Mouse (Mus musculus) heart, postnatal 0 days (tissue): ENCODE measurements around the gene Zfp652. TPM values are rescaled to one million over a fixed set of nuclear protein-coding genes. Genes with fewer than 3 reads are reported as not detected.

Experiments used
- ATAC-seq: fragments of 200-750 bp; cut with Nextera tagmentation; 2 replicates; pipeline ENCODE4 v1.8.0; 2017; ENCODE audit warnings: low read depth, moderate number of reproducible peaks, moderate library complexity; ENCODE audit not compliant: insufficient read depth
- DNase-seq: peaks from one replicate; pipeline ENCODE4 v3.0.0-alpha.2; 2016; ENCODE audit warnings: low spot score
- H3K27ac ChIP-seq: fragments of 300-500 bp; sonication (generic); 2 replicates; pipeline ENCODE4 v1.5.1; 2014; ENCODE audit warnings: low read depth, mild to moderate bottlenecking
- H3K27me3 ChIP-seq: fragments of 300-500 bp; sonication (generic); 2 replicates; pipeline ENCODE4 v1.6.1; 2014; ENCODE audit warnings: low read length, mixed read lengths; ENCODE audit not compliant: control insufficient read depth, insufficient read depth
- H3K36me3 ChIP-seq: fragments of 300-500 bp; sonication (generic); replicated peaks from 2 replicates; pipeline ENCODE4 v1.6.1; 2014; ENCODE audit warnings: low read length, mixed read lengths; ENCODE audit not compliant: control insufficient read depth, insufficient read depth
- H3K4me1 ChIP-seq: fragments of 300-500 bp; sonication (generic); 2 replicates; pipeline ENCODE4 v1.6.1; 2014; ENCODE audit warnings: antibody characterized with exemption; ENCODE audit not compliant: control insufficient read depth, insufficient read depth
- H3K4me2 ChIP-seq: fragments of 300-500 bp; sonication (generic); 2 replicates; pipeline ENCODE4 v1.6.1; 2014; ENCODE audit warnings: low read depth, mild to moderate bottlenecking, low read length, moderate library complexity
- H3K4me3 ChIP-seq: fragments of 300-500 bp; sonication (generic); 2 replicates; pipeline ENCODE4 v1.5.1; 2014; ENCODE audit warnings: low read depth, low read length
- H3K9ac ChIP-seq: fragments of 300-500 bp; sonication (generic); replicated peaks from 2 replicates; pipeline ENCODE4 v1.6.1; 2014; ENCODE audit warnings: low read depth, low read length, mixed read lengths
- H3K9me3 ChIP-seq: fragments of 300-500 bp; sonication (generic); replicated peaks from 2 replicates; pipeline ENCODE4 v1.6.1; 2016; ENCODE audit warnings: low read length; ENCODE audit not compliant: control insufficient read depth
- CTCF ChIP-seq: IDR thresholded peaks from 2 replicates; pipeline ENCODE4 v1.5.1; 2016; ENCODE audit warnings: antibody characterized with exemption, control low read depth, low read depth
- EP300 ChIP-seq: IDR thresholded peaks from 2 replicates; pipeline ENCODE4 v1.6.1; 2016; ENCODE audit warnings: antibody characterized with exemption, low read depth
- WGBS: fragments of 180-500 bp; shearing (Covaris S2); extraction: QIAGEN DNeasy Blood & Tissue Kit; methylation state at CpG from one replicate; pipeline ENCODE4 v1.1.7; 2014; 5-methylcytosine and 5-hydroxymethylcytosine counted together
- polyA plus RNA-seq: library from polyadenylated mRNA; unstranded; fragments of >200 nt; fragmentation: Nextera tagmentation; extraction: Ambion mirVana; gene quantifications from 2 replicates; pipeline ENCODE4 v1.2.1, GENCODE M21; 2015
- total RNA-seq: library from RNA; depleted of rRNA; stranded (reverse); fragments of >200 nt; gene quantifications from 2 replicates; pipeline ENCODE4 v1.2.3, GENCODE M21; 2014; ENCODE audit warnings: low replicate concordance

Zfp652 gene
- total and polyA plus RNA-seq, 2 experiments from 2014 or later, result 9.9 to 13.6 TPM

DNA sequence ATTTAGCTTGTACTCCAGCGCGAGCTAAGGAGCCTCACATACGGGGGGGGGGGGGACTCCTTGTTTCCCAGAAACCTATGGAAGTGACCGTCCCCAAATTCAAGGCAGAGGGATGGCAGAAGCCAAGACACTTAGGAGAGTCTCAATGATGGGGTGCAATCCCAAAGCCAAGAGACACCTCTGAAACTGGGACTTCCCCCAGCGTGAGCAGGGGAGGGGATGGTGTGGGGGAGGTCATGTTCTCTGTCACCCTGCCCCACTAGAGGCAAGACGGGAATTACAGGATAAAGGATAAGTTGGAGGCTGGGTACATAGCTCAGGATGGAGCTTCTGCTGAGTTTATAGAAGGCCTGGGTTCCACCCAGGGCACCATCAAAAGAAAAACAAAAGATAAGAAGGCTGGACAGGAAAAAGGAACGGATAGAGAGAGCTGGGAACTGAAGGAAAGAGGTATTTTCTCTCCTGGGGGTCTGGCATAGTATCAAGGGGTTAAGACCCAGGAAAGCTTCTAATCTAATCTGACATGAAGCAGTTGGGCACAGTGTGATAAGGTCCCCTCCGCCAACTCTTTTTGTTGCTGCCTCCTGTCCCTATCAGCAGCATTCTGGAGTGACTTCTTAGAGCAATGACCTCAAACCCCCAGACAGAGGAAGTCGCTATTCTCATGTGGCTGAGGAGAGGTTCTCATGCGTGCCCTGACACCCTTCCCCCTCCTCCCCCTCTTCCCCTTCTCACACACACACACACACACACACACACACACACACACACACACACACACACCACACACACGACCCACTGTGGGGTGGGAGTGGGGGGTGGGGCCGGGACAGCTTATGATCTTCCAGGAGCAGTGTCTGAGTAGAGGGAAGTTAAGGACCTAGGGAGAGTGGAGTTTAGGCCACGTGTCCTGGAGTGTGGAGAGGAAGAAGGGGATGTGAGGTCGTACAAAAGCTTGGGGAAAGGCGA lies 122.6 kb downstream of the Zfp652 start:
- H3K27me3 ChIP-seq, result peaks cover 31% of the 10 kb centered on the region
- DNase-seq (peak; percentile 36), ATAC-seq (peak; percentile 30; the same call in 1 of the 2 replicates)
- H3K4me1 ChIP-seq, result peaks cover 44% of the 10 kb centered on the region
- peak overlapping the region; percentile 39; the same call in 1 of the 2 replicates for H3K4me2 ChIP-seq
- peaks cover 21% of the 10 kb centered on the region for H3K36me3 ChIP-seq
- 16% methylated on average over 15 of the region's 15 CpGs for WGBS
- no peaks in the 10 kb centered on the region for H3K9me3 ChIP-seq
- TF ChIP-seq EP300, result no peak
- H3K9ac ChIP-seq, result no peak overlapping the region
- H3K4me3 ChIP-seq, result no peak overlapping the region
- H3K27ac ChIP-seq, result peak overlapping the region; percentile 69

DNA sequence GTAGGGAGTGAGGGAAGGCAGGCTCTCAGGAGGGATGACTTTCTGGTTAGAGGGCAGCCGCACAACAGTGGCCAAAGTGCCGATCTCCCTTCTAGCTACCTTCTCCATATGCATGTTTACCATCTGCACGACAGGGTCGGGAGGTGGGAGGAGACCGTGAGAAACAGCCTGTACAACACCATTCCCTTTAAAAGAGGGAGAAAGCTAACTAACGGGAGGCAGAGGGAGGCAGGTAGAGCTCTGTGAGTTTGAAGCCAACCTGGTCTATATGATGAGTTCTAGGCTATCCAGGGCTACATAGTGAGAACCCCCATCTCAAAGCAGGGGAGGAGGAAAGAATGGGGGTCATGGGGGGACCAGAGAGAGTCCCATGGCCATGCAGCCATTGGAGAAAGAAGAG lies 123.4 kb downstream of the Zfp652 start:
- DNase-seq (no peak), ATAC-seq (no peak)
- no peaks in the 10 kb centered on the region for H3K9me3 ChIP-seq
- peaks cover 20% of the 10 kb centered on the region for H3K36me3 ChIP-seq
- peak overlapping the region; percentile 39; the same call in 1 of the 2 replicates for H3K4me2 ChIP-seq
- peaks cover 23% of the 10 kb centered on the region for H3K27me3 ChIP-seq
- no peak overlapping the region for H3K9ac ChIP-seq
- peak overlapping the region; percentile 69 for H3K27ac ChIP-seq
- no peak for TF ChIP-seq EP300
- TF ChIP-seq CTCF, result no peak
- 0 out of 2 replicates have a peak overlapping the region, but pooled peaks have one; percentile 2 for H3K4me3 ChIP-seq
- H3K4me1 ChIP-seq, result peaks cover 44% of the 10 kb centered on the region
- WGBS, result 26% methylated on average over 6 of the region's 6 CpGs

DNA sequence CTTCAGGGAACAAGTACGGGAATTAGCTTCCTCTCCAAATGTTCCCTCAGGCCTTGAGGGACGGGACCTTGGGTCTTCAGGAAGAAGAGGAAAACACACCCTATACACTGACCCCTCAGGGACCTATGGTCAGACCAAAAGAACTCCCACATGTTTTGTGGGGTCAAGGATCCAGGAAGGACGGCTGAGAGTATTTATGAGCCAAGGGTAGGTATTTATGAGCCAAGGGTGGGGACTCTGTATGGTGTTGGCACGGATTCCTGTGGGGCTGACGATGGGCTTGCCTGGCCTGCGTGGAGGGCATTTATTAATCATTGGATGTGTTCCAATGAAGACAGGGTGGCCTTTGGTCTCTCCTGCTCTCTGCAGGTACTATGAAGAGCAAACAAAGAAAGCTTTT lies 124.0 kb downstream of the Zfp652 start:
- H3K4me1 ChIP-seq, result peaks cover 44% of the 10 kb centered on the region
- H3K4me3 ChIP-seq, result no peak overlapping the region
- DNase-seq, result no peak
- no peak for ATAC-seq
- WGBS, result 41% methylated on average over 6 of the region's 6 CpGs
- H3K4me2 ChIP-seq, result peak overlapping the region; percentile 42; the same call in 1 of the 2 replicates
- peaks cover 17% of the 10 kb centered on the region for H3K27me3 ChIP-seq
- H3K9ac ChIP-seq, result no peak overlapping the region
- H3K9me3 ChIP-seq, result no peaks in the 10 kb centered on the region
- peak overlapping the region; percentile 70 for H3K27ac ChIP-seq
- H3K36me3 ChIP-seq, result peaks cover 14% of the 10 kb centered on the region
- TF ChIP-seq CTCF, result no peak
- no peak for TF ChIP-seq EP300

DNA sequence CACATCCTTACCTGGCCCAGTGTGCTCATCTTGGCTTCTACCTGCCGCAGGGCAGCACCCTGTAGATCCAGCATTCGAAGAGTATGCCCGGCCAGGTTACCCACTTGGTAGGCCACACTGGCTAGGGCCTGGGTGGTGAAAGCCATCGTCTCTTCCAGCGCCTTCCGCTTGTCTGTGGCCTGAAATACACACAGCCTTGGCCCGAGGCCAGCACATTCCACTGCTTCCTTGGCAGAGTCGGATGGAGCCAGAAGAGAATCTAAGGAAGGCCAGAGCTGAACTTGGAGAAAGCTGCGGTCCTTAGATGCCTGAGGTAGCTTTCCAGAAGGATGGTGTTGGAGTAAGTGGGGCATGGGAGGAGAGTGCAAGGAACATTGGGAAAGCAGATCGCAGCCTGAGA lies 124.6 kb downstream of the Zfp652 start, which contains the start of gene Gngt2:
Gngt2 (plus strand) TSS at position 158 of the 400 bp plus-strand sequence.
- no peaks in the 10 kb centered on the region for H3K9me3 ChIP-seq
- peak within 1 kb of the TSS; percentile 58 for H3K4me2 ChIP-seq
- peak; percentile 67 for DNase-seq
- H3K9ac ChIP-seq, result no peak within 1 kb of the TSS
- no peak for TF ChIP-seq EP300
- TF ChIP-seq CTCF, result no peak
- peak within 1 kb of the TSS; percentile 14; the same call in 1 of the 2 replicates for H3K4me3 ChIP-seq
- peaks cover 44% of the 10 kb centered on the region for H3K4me1 ChIP-seq
- H3K27me3 ChIP-seq, result peaks cover 16% of the 10 kb centered on the region
- peak within 1 kb of the TSS; percentile 70 for H3K27ac ChIP-seq
- H3K36me3 ChIP-seq, result peaks cover 13% of the 10 kb centered on the region
- ATAC-seq, result peak; percentile 33
- 10% methylated on average over 10 of the region's 10 CpGs for WGBS

DNA sequence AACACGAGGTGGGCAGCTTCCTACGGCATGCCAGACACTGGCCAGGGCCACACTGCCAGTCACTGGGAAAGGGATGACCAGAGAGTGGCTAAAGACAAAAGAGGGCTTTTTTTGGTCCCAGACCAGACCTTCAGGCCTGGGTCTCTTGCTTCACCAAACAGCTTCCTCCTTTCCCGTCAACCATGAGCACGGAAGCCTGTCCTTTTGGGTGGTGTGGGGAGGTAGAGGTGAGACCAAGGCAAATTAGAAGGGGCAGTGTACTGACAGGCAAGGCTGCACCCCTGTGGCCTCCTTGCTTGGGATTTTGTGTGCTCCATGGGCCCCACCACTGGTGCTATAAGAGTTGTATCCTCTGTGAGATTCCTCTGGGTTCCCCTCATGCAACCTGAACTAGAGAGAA lies 126.1 kb downstream of the Zfp652 start:
- no peak for TF ChIP-seq EP300
- TF ChIP-seq CTCF, result no peak
- peaks cover 48% of the 10 kb centered on the region for H3K4me1 ChIP-seq

More for the DNA sequence above, 126.1 kb downstream of the Zfp652 start:
- Histone ChIP-seq H3K27me3 (peaks cover 1% of the 10 kb centered on the region; the same call in 1 of the 2 replicates), H3K36me3 (no peaks in the 10 kb centered on the region), H3K4me3 (peak overlapping the region; percentile 15; the same call in 1 of the 2 replicates), H3K9me3 (no peaks in the 10 kb centered on the region), H3K4me2 (peak overlapping the region; percentile 58), H3K9ac (no peak overlapping the region), H3K27ac (0 out of 2 replicates have a peak overlapping the region, but pooled peaks have one; percentile 25)
- ATAC-seq (no peak), DNase-seq (no peak)
- 67% methylated on average over 4 of the region's 4 CpGs for WGBS
